ENCODE assay signal across 16 mouse cellular contexts in genomic region chr9:115430271-115430670, GRCm38 (mm10).
DNase-seq lines count a peak whose midpoint lies in the region; ATAC-seq lines count a peak whose summit lies in the region.
"Had no signal": no experiment of that assay in that cellular context is flagged by ENCODE, and none has a peak within 500 bp of the region (broad histone marks: within the 10 kb centered on the region; RNA-seq: fewer than 3 reads in every experiment).

No protein-coding gene starts in this region.

- intact Hi-C loops in left cerebral cortex, postnatal 25 days (cut with DNase I) = no loop called here
- intact Hi-C loops in left cerebral cortex, postnatal 36 days (cut with DNase I) = no loop called here

- DNase-seq in frontal cortex, postnatal 10 days (ENCODE audit: low spot score in 2 of 2) = no peak
- peak; percentile 4 to 64 for DNase-seq in left cerebral cortex, postnatal 25 days (ENCODE audit: low spot score in 2 of 2)
- DNase-seq in left cerebral cortex, postnatal 36 days (ENCODE audit: low spot score in 2 of 2) = no peak
- DNase-seq in right cerebral cortex, adult 18-20 months = peak; percentile 11
- DNase-seq in right cerebral cortex, postnatal 14 days = no peak
- DNase-seq in brain, adult 2 months (ENCODE audit: low read depth, low spot score) = peak; percentile 68
- DNase-seq: adrenal gland, adult 2 months; adrenal gland, postnatal 25 days; cerebellum, adult 2 months; cerebellum, postnatal 14 days; embryo, embryonic 11 days; gastrocnemius, postnatal 10 days; heart, adult 18-20 months had no signal

- peak; percentile 50; the same call in 1 of the 2 replicates for ATAC-seq in frontal cortex, adult (ENCODE audit: low TSS enrichment)
- ATAC-seq in activated CD4-positive, CD25-positive, alpha-beta regulatory T cell, adult 4 months = no peak
- ATAC-seq: forebrain, embryonic 16.5 days had no signal

Comparison
In these comparisons a context has a peak if more than half of its experiments do, and no peak if none do; other contexts are left out.
1. DNase-seq: peak in left cerebral cortex, postnatal 25 days (2 of 2), right cerebral cortex, adult 18-20 months (single experiment) and brain, adult 2 months (single experiment); none in frontal cortex, postnatal 10 days (0 of 2), left cerebral cortex, postnatal 36 days (0 of 2) and right cerebral cortex, postnatal 14 days (single experiment).